Mouse (Mus musculus): ENCODE data around the gene Hoxb7. TPM values are rescaled to one million over a fixed set of nuclear protein-coding genes. Genes with fewer than 3 reads are reported as not detected.

Hoxb7 gene
- polyA plus RNA-seq, 1 experiment from 2014 or later = 98.7 TPM

DNA sequence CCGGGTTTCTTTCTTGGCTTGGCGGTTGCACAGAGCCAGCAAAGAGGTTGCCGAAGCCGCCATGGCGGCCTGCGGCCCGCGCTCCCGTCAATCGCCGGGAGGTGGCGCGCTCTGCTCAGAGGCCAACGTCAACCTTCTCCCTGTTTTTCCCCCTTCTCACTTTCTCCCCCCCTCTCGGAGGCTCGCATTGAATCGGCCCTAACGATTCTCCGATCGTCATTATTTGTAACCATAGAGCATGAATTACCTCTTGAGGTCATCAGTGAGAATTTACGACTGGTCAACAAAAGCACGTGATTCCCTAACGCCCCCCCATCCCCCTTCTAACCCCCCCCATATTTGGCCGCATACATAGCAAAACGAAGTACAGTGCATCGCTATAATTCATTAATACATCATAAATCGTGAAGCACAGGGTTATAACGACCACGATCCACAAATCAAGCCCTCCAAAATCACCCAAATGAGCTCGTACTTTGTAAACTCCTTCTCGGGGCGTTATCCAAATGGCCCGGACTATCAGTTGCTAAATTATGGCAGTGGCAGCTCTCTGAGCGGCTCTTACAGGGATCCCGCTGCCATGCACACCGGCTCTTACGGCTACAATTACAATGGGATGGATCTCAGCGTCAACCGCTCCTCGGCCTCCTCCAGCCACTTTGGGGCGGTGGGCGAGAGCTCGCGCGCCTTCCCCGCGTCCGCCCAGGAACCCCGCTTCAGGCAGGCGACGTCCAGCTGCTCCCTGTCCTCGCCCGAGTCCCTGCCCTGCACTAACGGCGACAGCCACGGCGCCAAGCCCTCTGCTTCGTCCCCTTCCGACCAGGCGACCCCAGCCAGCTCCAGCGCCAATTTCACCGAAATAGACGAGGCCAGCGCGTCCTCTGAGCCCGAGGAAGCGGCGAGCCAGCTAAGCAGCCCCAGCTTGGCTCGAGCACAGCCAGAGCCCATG is 17.0 kb downstream of the Hoxb7 start, which contains the start of gene Hoxb5:
Gene Hoxb5 (plus strand): TSS at position 186 of the 949 bp plus-strand sequence.
- ChIA-PET CTCF (interaction anchor here (0.7 to 21.6 kb wide), 14 partner anchors 8 to 317 kb away, joined by 3 to 215 read pairs (median 6); partner anchors contain the start of genes Hoxb3, Hoxb6 and Hoxb8), POLR2A (interaction anchor here (0.8 to 42.9 kb wide), 12 partner anchors 1 to 434 kb away, joined by 3 to 1274 read pairs (median 14); partner anchors contain the start of genes Hoxb3, Hoxb4, Hoxb5 and Hoxb6)
- ATAC-seq = no peak
- in situ Hi-C loops (cut with MboI; ENCODE audit: low pct_unique_long_range_greater_than_20kb) = loop anchor here (5.0 to 10.0 kb wide), 5 partner anchors 111 to 559 kb away; no protein-coding TSS in a partner anchor
- no peaks in the 10 kb centered on the region for H3K27me3 ChIP-seq
- TF ChIP-seq CTCF (IDR thresholded peaks at IDR 0.05) = no peak
- DNase-seq (ENCODE audit: low read depth, low spot score) = peak; percentile 87

DNA sequence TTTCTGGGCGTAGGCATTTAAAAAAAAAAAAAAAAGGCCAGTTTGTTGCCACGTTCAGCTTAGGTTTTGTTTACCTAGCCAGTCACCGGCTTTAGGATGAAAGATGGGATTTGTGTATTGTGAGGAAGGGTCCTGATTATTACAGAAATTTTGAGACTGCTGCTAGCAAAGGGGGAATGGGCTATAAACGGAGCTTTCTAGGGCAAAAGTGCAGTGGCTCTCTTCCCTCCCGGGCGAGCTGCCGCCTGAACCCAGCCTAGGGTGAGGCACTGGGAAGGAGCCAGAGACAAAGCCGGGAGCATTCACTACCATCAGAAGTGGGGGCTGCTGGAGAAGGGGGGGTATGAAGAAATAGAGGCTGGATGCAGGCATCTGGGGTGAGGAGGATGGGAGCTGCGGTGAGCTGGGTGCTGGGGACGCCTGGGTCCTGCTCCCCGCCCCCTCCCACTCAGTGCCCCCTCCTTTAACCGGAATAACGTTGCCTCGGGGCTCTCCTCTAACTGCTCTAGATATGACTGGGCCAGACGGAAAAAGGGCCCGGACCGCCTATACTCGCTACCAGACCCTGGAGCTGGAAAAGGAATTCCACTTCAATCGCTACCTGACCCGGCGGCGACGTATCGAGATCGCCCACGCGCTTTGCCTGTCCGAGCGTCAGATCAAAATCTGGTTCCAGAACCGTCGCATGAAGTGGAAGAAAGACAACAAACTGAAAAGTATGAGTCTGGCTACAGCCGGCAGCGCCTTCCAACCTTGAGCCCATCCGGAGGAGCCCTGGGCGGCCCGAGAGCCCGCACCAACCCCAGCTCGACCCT is 18.2 kb downstream of the Hoxb7 start:
- TF ChIP-seq CTCF (IDR thresholded peaks at IDR 0.05) = no peak
- no peaks in the 10 kb centered on the region for H3K27me3 ChIP-seq
- CTCF ChIA-PET = interaction anchor here (0.7 to 21.6 kb wide), 9 partner anchors 9 to 316 kb away, joined by 3 to 215 read pairs (median 7); partner anchors contain the start of genes Hoxb3, Hoxb6 and Hoxb8
- no peak for DNase-seq (ENCODE audit: low read depth, low spot score)
- in situ Hi-C loops (cut with MboI; ENCODE audit: low pct_unique_long_range_greater_than_20kb) = loop anchor here (5.0 to 10.0 kb wide), 5 partner anchors 110 to 558 kb away; no protein-coding TSS in a partner anchor
- no peak for ATAC-seq
- POLR2A ChIA-PET = interaction anchor here (0.7 to 42.9 kb wide), 18 partner anchors 2 to 558 kb away, joined by 3 to 1274 read pairs (median 8); partner anchors contain the start of genes Hoxb2, Hoxb3, Hoxb4 and Hoxb5

DNA sequence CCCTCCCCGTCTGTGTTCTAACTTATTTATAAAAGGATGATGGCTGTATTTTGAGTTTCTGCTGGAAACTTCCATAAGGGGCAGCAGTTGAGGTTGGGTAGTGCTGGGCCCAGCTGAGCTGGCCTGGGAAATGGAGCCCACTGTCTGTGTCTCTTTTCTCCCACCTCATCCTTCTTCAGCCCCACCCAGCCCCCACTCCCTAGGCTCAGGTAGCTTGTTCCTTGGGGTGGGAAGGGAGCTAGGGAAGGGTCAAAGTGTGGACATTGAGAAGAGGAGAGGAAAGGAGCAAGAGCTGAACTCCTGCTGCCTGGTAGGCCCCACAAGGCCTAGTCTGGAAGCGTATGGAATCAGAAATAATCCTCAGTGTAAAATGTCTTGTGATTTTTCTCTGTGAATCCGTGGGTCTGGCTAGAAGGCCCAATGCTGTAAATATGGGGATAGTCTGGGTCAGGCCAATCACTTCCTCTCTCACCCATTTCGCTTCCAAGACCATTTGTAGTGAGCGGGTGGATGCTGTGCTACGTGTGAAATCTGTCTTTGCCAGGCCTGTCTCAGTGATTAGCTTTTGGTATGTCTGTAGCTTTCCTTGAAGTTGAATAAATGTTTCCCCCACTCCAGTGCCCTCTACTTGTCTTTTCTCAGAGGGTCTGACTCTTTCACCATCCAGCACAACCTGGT is 19.2 kb downstream of the Hoxb7 start:
- CTCF ChIA-PET = interaction anchor here (2.0 to 21.6 kb wide), 6 partner anchors 10 to 315 kb away, joined by 5 to 215 read pairs (median 13); partner anchors contain the start of genes Hoxb3 and Hoxb8
- DNase-seq (ENCODE audit: low read depth, low spot score) (no peak), ATAC-seq (no peak)
- POLR2A ChIA-PET = interaction anchor here (0.8 to 42.9 kb wide), 16 partner anchors 4 to 557 kb away, joined by 3 to 1274 read pairs (median 7); partner anchors contain the start of genes Hoxb2, Hoxb3, Hoxb4 and Hoxb5
- no peaks in the 10 kb centered on the region for H3K27me3 ChIP-seq
- in situ Hi-C loops (cut with MboI; ENCODE audit: low pct_unique_long_range_greater_than_20kb) = loop anchor here (10.0 kb wide), 2 partner anchors 109 to 369 kb away; no protein-coding TSS in a partner anchor
- no peak for TF ChIP-seq CTCF (IDR thresholded peaks at IDR 0.05)

DNA sequence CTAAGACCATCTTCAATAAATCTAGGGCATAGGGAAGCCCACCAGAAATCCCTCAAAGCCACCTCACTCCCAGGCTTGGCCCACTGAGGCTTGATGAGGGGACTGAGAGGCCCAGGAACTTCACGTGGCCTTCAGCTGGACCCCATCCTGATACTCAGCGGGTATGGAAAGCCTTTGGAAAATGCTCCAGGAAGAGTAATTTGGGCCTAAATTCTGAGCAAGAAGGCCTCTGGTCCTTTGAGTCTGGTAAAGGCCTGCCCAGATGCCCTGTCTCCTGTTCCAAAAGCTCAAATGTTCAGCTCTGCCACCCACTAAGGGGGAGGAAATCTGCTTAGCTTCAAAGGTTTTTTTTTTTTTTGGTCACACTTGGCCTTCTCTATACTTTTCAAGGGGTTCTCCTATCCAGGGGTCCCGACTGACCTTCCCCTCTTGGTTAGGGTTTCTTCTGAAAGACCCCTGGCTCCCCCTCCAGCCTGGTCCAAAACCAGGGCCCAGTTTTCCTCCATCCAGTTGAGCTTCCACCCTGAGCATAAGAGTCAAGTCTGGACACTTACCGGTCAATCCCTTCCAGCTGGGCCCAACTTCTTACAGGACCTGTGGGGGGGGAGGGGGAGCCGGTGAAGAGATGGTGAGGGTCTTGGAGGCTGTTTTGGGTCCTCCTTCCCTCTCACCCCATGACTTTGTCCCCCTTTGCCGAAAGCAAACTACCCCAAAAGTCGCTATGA is 19.9 kb downstream of the Hoxb7 start:
- H3K27me3 ChIP-seq = no peaks in the 10 kb centered on the region
- in situ Hi-C loops (cut with MboI; ENCODE audit: low pct_unique_long_range_greater_than_20kb) = loop anchor here (10.0 kb wide), 2 partner anchors 108 to 368 kb away; no protein-coding TSS in a partner anchor
- no peak for TF ChIP-seq CTCF (IDR thresholded peaks at IDR 0.05)
- ATAC-seq (no peak), DNase-seq (ENCODE audit: low read depth, low spot score) (no peak)
- POLR2A ChIA-PET = interaction anchor here (0.6 to 42.9 kb wide), 16 partner anchors 4 to 315 kb away, joined by 3 to 1274 read pairs (median 6); partner anchors contain the start of genes Hoxb2, Hoxb3, Hoxb4 and Hoxb5
- CTCF ChIA-PET = interaction anchor here (0.9 to 21.6 kb wide), 5 partner anchors 10 to 247 kb away, joined by 3 to 215 read pairs (median 12); partner anchors contain the start of gene Hoxb8

DNA sequence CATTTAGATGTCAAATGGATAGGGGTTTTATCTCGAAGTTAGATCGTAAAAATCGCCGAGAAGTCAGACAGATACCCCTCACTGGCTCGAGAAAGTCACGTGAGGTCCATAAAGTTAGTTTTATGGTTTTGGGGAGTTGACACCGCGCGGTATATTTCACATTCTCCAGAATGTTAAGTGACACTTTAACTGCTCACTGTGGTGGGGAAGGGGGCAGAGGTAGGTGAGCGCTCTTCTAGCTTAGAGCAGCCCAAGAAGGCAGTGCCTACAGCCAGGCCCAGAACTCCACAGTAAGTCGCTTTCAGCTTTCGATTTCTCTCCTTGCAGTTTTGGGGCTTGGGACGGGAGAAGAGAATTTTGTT is 20.5 kb downstream of the Hoxb7 start:
- ChIA-PET POLR2A (interaction anchor here (1.2 to 42.9 kb wide), 11 partner anchors 5 to 106 kb away, joined by 3 to 1274 read pairs (median 11); partner anchors contain the start of genes Hoxb2, Hoxb3, Hoxb4 and Hoxb5), CTCF (interaction anchor here (0.9 to 21.6 kb wide), 3 partner anchors 10 to 28 kb away, joined by 3 to 215 read pairs (median 5); partner anchors contain the start of gene Hoxb8)
- in situ Hi-C loops (cut with MboI; ENCODE audit: low pct_unique_long_range_greater_than_20kb) = loop anchor here (10.0 kb wide), 2 partner anchors 108 to 368 kb away; no protein-coding TSS in a partner anchor
- DNase-seq (ENCODE audit: low read depth, low spot score) = peak; percentile 89
- peak; percentile 15 for ATAC-seq
- no peak for TF ChIP-seq CTCF (IDR thresholded peaks at IDR 0.05)
- no peaks in the 10 kb centered on the region for H3K27me3 ChIP-seq

DNA sequence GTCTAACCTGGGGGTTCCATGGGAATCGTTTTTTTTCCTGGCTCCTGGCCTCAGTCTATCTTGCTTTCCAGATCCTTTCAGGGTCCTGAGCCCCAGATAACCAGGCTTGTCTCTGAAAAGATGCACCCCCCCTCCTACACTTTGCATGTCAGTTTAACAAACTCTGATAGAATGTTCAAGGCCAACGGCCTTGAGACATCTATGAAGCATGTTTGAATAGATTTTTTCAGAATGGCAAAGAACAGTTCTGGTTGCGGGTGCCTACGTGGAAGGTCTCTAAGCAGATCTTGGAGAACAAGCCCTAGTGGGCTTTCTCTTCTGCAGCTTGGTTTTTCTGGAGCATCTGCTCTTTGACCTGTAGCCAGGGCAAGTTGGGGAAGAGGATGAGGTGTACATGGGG is 22.3 kb downstream of the Hoxb7 start:
- ChIA-PET POLR2A (interaction anchor here (0.9 to 42.9 kb wide), 10 partner anchors 7 to 238 kb away, joined by 4 to 1274 read pairs (median 16); partner anchors contain the start of genes Hoxb2, Hoxb3, Hoxb4 and Hoxb5), CTCF (interaction anchor here (1.2 to 21.6 kb wide), 5 partner anchors 15 to 245 kb away, joined by 3 to 215 read pairs (median 4); partner anchors contain the start of gene Hoxb8)
- H3K27me3 ChIP-seq = no peaks in the 10 kb centered on the region
- DNase-seq (ENCODE audit: low read depth, low spot score) = no peak
- in situ Hi-C loops (cut with MboI; ENCODE audit: low pct_unique_long_range_greater_than_20kb) = loop anchor here (10.0 kb wide), 2 partner anchors 106 to 366 kb away; no protein-coding TSS in a partner anchor
- TF ChIP-seq CTCF (IDR thresholded peaks at IDR 0.05) = no peak
- ATAC-seq = no peak

DNA sequence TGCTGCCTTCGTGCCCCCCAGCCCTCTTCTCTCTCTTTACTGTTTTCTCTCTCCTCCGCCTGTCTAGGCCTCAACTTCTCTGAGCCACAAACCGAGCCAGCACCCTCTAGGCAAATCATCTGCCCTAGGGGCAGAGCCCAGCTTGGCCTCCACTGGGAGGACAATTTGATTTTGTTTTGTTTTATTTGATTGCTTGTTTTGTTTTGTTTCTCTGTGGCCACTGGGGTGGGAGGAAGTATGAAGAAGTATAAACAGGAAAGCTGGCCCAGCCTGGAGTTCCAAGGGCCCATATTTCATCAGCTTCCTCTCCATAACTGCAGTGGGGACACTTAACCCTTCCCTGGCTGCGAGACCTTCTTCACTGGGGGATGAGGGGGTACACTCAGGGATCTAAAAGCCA is 22.9 kb downstream of the Hoxb7 start:
- no peaks in the 10 kb centered on the region for H3K27me3 ChIP-seq
- in situ Hi-C loops (cut with MboI; ENCODE audit: low pct_unique_long_range_greater_than_20kb) = loop anchor here (10.0 kb wide), 2 partner anchors 106 to 366 kb away; no protein-coding TSS in a partner anchor
- DNase-seq (ENCODE audit: low read depth, low spot score) (no peak), ATAC-seq (no peak)
- no peak for TF ChIP-seq CTCF (IDR thresholded peaks at IDR 0.05)
- ChIA-PET POLR2A (interaction anchor here (1.1 to 42.9 kb wide), 9 partner anchors 7 to 236 kb away, joined by 4 to 1274 read pairs (median 20); partner anchors contain the start of genes Hoxb2, Hoxb3, Hoxb4 and Hoxb5), CTCF (interaction anchor here (1.1 to 21.6 kb wide), 5 partner anchors 15 to 244 kb away, joined by 3 to 215 read pairs (median 4); partner anchors contain the start of gene Hoxb8)
